Comparison of ENCODE assay signal across 8 mouse cellular contexts in genomic region chr14:46787454-46787786, GRCm38 (mm10). TPM values are rescaled to one million over a fixed set of nuclear protein-coding genes. Genes with fewer than 3 reads are reported as not detected.
DNase-seq lines count a peak whose midpoint lies in the region; ATAC-seq and TF ChIP-seq lines count a peak whose summit lies in the region.

No protein-coding gene starts in this region.

- POLR2A ChIA-PET in Patski (lab: Charles Lee) = interaction anchor here (0.6 kb wide), 1 partner anchor 1359 kb away, joined by 3 read pairs; no protein-coding TSS in a partner anchor

- peaks cover 41% of the 10 kb centered on the region for H3K4me1 ChIP-seq in heart, embryonic 13.5 days
- peaks cover 18% of the 10 kb centered on the region for H3K4me1 ChIP-seq in forebrain, embryonic 15.5 days
- H3K4me1 ChIP-seq in liver, embryonic 16.5 days (ENCODE audit: control insufficient read depth, low read depth, low read length) = peaks cover 30% of the 10 kb centered on the region

- no peaks in the 10 kb centered on the region for H3K27me3 ChIP-seq in heart, embryonic 13.5 days (replicated peaks)
- no peaks in the 10 kb centered on the region for H3K27me3 ChIP-seq in Patski
- H3K27me3 ChIP-seq in forebrain, embryonic 15.5 days = no peaks in the 10 kb centered on the region
- no peaks in the 10 kb centered on the region for H3K27me3 ChIP-seq in liver, embryonic 16.5 days (ENCODE audit: control insufficient read depth, insufficient read depth, low read depth, low read length)

- H3K36me3 ChIP-seq in heart, embryonic 13.5 days = peaks cover 21% of the 10 kb centered on the region
- peaks cover 9% of the 10 kb centered on the region; the same call in 1 of the 2 replicates for H3K36me3 ChIP-seq in forebrain, embryonic 15.5 days
- peaks cover 4% of the 10 kb centered on the region for H3K36me3 ChIP-seq in liver, embryonic 16.5 days (ENCODE audit: control insufficient read depth, insufficient read depth)

- peak overlapping the region; percentile 99 for H3K9ac ChIP-seq in heart, embryonic 13.5 days
- peak overlapping the region; percentile 94 for H3K9ac ChIP-seq in forebrain, embryonic 15.5 days (replicated peaks)
- H3K9ac ChIP-seq in liver, embryonic 16.5 days (ENCODE audit: low read depth, low read length) = peak overlapping the region; percentile 97

- ATAC-seq in heart, embryonic 13.5 days (ENCODE audit: extremely low read depth, insufficient number of reproducible peaks, low FRiP score, low TSS enrichment) = no peak
- ATAC-seq in Patski = peak; percentile 13
- ATAC-seq in forebrain, embryonic 15.5 days (replicated peaks) = no peak
- ATAC-seq in liver, embryonic 16.5 days (ENCODE audit: low read depth) = no peak
- ATAC-seq in monocyte, adult 5-6 weeks (replicated peaks; ENCODE audit: insufficient number of reproducible peaks, low FRiP score, low TSS enrichment, poor library complexity, severe bottlenecking) = no peak

- H3K4me3 ChIP-seq in heart, embryonic 13.5 days = peak overlapping the region; percentile 97
- peak overlapping the region; percentile 87 for H3K4me3 ChIP-seq in forebrain, embryonic 15.5 days
- H3K4me3 ChIP-seq in liver, embryonic 16.5 days (ENCODE audit: low read depth, low read length) = peak overlapping the region; percentile 99

- CTCF ChIA-PET in Patski (lab: Charles Lee) = interaction anchor here (0.9 to 3.4 kb wide), 2 partner anchors 9 to 17 kb away, joined by 3 to 9 read pairs; no protein-coding TSS in a partner anchor

- no peak for DNase-seq in heart, postnatal 14 days
- DNase-seq in Patski (ENCODE audit: low read depth, low spot score) = no peak
- no peak for DNase-seq in layer of hippocampus, adult 9-10 months (ENCODE audit: low spot score)
- DNase-seq in embryo, embryonic 10.5 days (ENCODE audit: low spot score) = no peak

- no peaks in the 10 kb centered on the region for H3K9me3 ChIP-seq in heart, embryonic 13.5 days
- no peaks in the 10 kb centered on the region for H3K9me3 ChIP-seq in forebrain, embryonic 15.5 days
- no peaks in the 10 kb centered on the region for H3K9me3 ChIP-seq in liver, embryonic 16.5 days (replicated peaks; ENCODE audit: control insufficient read depth, low read length)

- WGBS in heart, embryonic 13.5 days = under 1% methylated on average over 11 of the region's 11 CpGs
- under 1% methylated on average over 11 of the region's 11 CpGs for WGBS in forebrain, embryonic 15.5 days
- WGBS in liver, embryonic 16.5 days (ENCODE audit: insufficient replicate concordance) = 0% methylated on average over 11 of the region's 11 CpGs

- peak overlapping the region; percentile 98 for H3K27ac ChIP-seq in heart, embryonic 13.5 days (replicated peaks)
- peak overlapping the region; percentile 96 for H3K27ac ChIP-seq in forebrain, embryonic 15.5 days (replicated peaks)
- H3K27ac ChIP-seq in liver, embryonic 16.5 days (ENCODE audit: low read length) = peak overlapping the region; percentile 93

- intact Hi-C loops in heart, postnatal 14 days (cut with DNase I) = no loop called here

- in situ Hi-C loops in Patski (cut with MboI; ENCODE audit: low pct_unique_long_range_greater_than_20kb) = no loop called here

- no peak for TF ChIP-seq CTCF in Patski (IDR thresholded peaks at IDR 0.05)

- peak overlapping the region; percentile 86 for H3K4me2 ChIP-seq in heart, embryonic 13.5 days
- H3K4me2 ChIP-seq in forebrain, embryonic 15.5 days (replicated peaks) = peak overlapping the region; percentile 57
- peak overlapping the region; percentile 91 for H3K4me2 ChIP-seq in liver, embryonic 16.5 days (ENCODE audit: low read depth, low read length)

RNA-seq across cellular contexts. Expression of gene Cnih1, which starts 0.8 kb away (rescaled TPM):
- polyA plus RNA-seq in heart, embryonic 13.5 days (2015; fragmentation: Nextera tagmentation; extraction: Ambion mirVana) = 162 and 175 TPM in 2 replicates
- 10 to 100 TPM; 48.6 to 52.3 TPM for total RNA-seq in heart, postnatal 14 days (2021)
- 101 TPM for polyA plus RNA-seq in Patski (2021)
- 145 and 150 TPM in 2 replicates for polyA plus RNA-seq in forebrain, embryonic 15.5 days (2015; fragmentation: Nextera tagmentation; extraction: Ambion mirVana)
- polyA plus RNA-seq in liver, embryonic 16.5 days (2015; fragmentation: Nextera tagmentation; extraction: Ambion mirVana) = 73.6 and 76.3 TPM in 2 replicates
- 26.8 to 48.0 TPM (median 29.9 TPM) in 3 replicates for total RNA-seq in monocyte, adult 5-6 weeks (2017)

RNA-seq across cellular contexts. Expression of gene Cdkn3, which starts 27.1 kb away (rescaled TPM):
- polyA plus RNA-seq in heart, embryonic 13.5 days (2015; fragmentation: Nextera tagmentation; extraction: Ambion mirVana) = 47.3 and 53.8 TPM in 2 replicates
- 1 to 10 TPM; 2.9 to 4.8 TPM for total RNA-seq in heart, postnatal 14 days (2021)
- 15.0 TPM for polyA plus RNA-seq in Patski (2021)
- 16.8 and 18.8 TPM in 2 replicates for polyA plus RNA-seq in forebrain, embryonic 15.5 days (2015; fragmentation: Nextera tagmentation; extraction: Ambion mirVana)
- polyA plus RNA-seq in liver, embryonic 16.5 days (2015; fragmentation: Nextera tagmentation; extraction: Ambion mirVana) = 97.9 and 109 TPM in 2 replicates
- total RNA-seq in monocyte, adult 5-6 weeks (2017) = 4.8 to 14.7 TPM in 2 of 3 replicates, not detected in the other

RNA-seq across cellular contexts. Expression of gene Gmfb, which starts 34.6 kb away (rescaled TPM):
- 47.6 and 47.9 TPM in 2 replicates for polyA plus RNA-seq in heart, embryonic 13.5 days (2015; fragmentation: Nextera tagmentation; extraction: Ambion mirVana)
- 10 to 100 TPM; 34.7 to 37.4 TPM for total RNA-seq in heart, postnatal 14 days (2021)
- 67.9 TPM for polyA plus RNA-seq in Patski (2021)
- 103 and 116 TPM in 2 replicates for polyA plus RNA-seq in forebrain, embryonic 15.5 days (2015; fragmentation: Nextera tagmentation; extraction: Ambion mirVana)
- 22.5 and 24.2 TPM in 2 replicates for polyA plus RNA-seq in liver, embryonic 16.5 days (2015; fragmentation: Nextera tagmentation; extraction: Ambion mirVana)
- 124 to 159 TPM (median 133 TPM) in 3 replicates for total RNA-seq in monocyte, adult 5-6 weeks (2017)

RNA-seq across cellular contexts. Expression of gene Cgrrf1, which starts 44.5 kb away (rescaled TPM):
- 24.3 and 25.4 TPM in 2 replicates for polyA plus RNA-seq in heart, embryonic 13.5 days (2015; fragmentation: Nextera tagmentation; extraction: Ambion mirVana)
- 10 to 100 TPM; 38.4 to 38.5 TPM for total RNA-seq in heart, postnatal 14 days (2021)
- polyA plus RNA-seq in Patski (2021) = 35.3 TPM
- 14.6 and 14.9 TPM in 2 replicates for polyA plus RNA-seq in forebrain, embryonic 15.5 days (2015; fragmentation: Nextera tagmentation; extraction: Ambion mirVana)
- 18.4 and 19.7 TPM in 2 replicates for polyA plus RNA-seq in liver, embryonic 16.5 days (2015; fragmentation: Nextera tagmentation; extraction: Ambion mirVana)
- 24.6 to 35.2 TPM (median 33.2 TPM) in 3 replicates for total RNA-seq in monocyte, adult 5-6 weeks (2017)
